Mouse (Mus musculus) cerebellum, adult 2 months (tissue): Measurements from ENCODE around the gene Phf21b.

ENCODE experiments used
- CTCF ChIP-seq: fragments of 200-500 bp; IDR thresholded peaks from 2 replicates; pipeline ENCODE4 v1.5.1; 2011; ENCODE audit warnings: low read depth, mild to moderate bottlenecking, control low read depth, low read length, moderate library complexity, borderline replicate concordance; ENCODE audit not compliant: insufficient read depth
- POLR2A ChIP-seq: fragments of 200-500 bp; IDR thresholded peaks from 2 replicates; pipeline ENCODE4 v1.6.1; 2011; ENCODE audit warnings: low read length, control low read depth, borderline replicate concordance; ENCODE audit not compliant: insufficient read depth

DNA sequence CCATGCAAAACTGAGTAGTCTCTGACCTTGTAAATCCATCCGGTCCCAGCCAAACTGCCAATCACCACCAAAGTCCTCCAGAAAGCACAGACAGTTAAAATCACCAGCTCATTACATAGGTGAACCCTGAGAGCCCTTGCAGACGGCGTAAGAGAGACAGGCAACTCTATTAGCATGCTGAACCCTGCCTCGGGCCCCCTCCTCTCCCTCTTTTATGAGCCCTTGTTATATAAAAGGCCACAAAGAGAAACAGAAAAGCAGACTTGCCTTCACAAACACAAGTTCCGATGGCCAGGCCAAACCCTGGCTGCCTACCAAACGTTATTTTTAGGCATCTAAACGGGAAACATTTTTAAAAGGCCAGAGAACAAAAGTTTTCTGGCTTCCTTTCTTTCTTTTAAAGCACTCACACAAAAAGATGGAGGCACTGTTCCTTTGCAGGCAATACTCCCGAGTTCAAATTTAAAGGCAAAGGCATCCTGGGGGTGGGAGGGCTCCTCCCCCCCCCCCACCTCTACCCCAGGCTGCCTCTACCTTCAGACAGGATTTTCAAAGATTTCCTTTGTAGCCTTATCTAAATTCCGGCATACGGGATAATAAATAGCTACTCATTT lies 3.3 kb downstream of the Phf21b start:
- TF ChIP-seq CTCF (no peak), POLR2A (no peak)
